Mouse (Mus musculus) heart, postnatal 0 days (tissue): ENCODE data around the gene Pex5. TPM values are rescaled to one million over a fixed set of nuclear protein-coding genes. Genes with fewer than 3 reads are reported as not detected.

Experiments used
- ATAC-seq: fragments of 200-750 bp; cut with Nextera tagmentation; 2 replicates; pipeline ENCODE4 v1.8.0; 2017; ENCODE audit warnings: low read depth, moderate number of reproducible peaks, moderate library complexity; ENCODE audit not compliant: insufficient read depth
- DNase-seq: peaks from one replicate; pipeline ENCODE4 v3.0.0-alpha.2; 2016; ENCODE audit warnings: low spot score
- H3K27ac ChIP-seq: fragments of 300-500 bp; sonication (generic); 2 replicates; pipeline ENCODE4 v1.5.1; 2014; ENCODE audit warnings: low read depth, mild to moderate bottlenecking
- H3K27me3 ChIP-seq: fragments of 300-500 bp; sonication (generic); 2 replicates; pipeline ENCODE4 v1.6.1; 2014; ENCODE audit warnings: low read length, mixed read lengths; ENCODE audit not compliant: control insufficient read depth, insufficient read depth
- H3K36me3 ChIP-seq: fragments of 300-500 bp; sonication (generic); replicated peaks from 2 replicates; pipeline ENCODE4 v1.6.1; 2014; ENCODE audit warnings: low read length, mixed read lengths; ENCODE audit not compliant: control insufficient read depth, insufficient read depth
- H3K4me1 ChIP-seq: fragments of 300-500 bp; sonication (generic); 2 replicates; pipeline ENCODE4 v1.6.1; 2014; ENCODE audit warnings: antibody characterized with exemption; ENCODE audit not compliant: control insufficient read depth, insufficient read depth
- H3K4me2 ChIP-seq: fragments of 300-500 bp; sonication (generic); 2 replicates; pipeline ENCODE4 v1.6.1; 2014; ENCODE audit warnings: low read depth, mild to moderate bottlenecking, low read length, moderate library complexity
- H3K4me3 ChIP-seq: fragments of 300-500 bp; sonication (generic); 2 replicates; pipeline ENCODE4 v1.5.1; 2014; ENCODE audit warnings: low read depth, low read length
- H3K9ac ChIP-seq: fragments of 300-500 bp; sonication (generic); replicated peaks from 2 replicates; pipeline ENCODE4 v1.6.1; 2014; ENCODE audit warnings: low read depth, low read length, mixed read lengths
- H3K9me3 ChIP-seq: fragments of 300-500 bp; sonication (generic); replicated peaks from 2 replicates; pipeline ENCODE4 v1.6.1; 2016; ENCODE audit warnings: low read length; ENCODE audit not compliant: control insufficient read depth
- CTCF ChIP-seq: IDR thresholded peaks from 2 replicates; pipeline ENCODE4 v1.5.1; 2016; ENCODE audit warnings: antibody characterized with exemption, control low read depth, low read depth
- EP300 ChIP-seq: IDR thresholded peaks from 2 replicates; pipeline ENCODE4 v1.6.1; 2016; ENCODE audit warnings: antibody characterized with exemption, low read depth
- WGBS: fragments of 180-500 bp; shearing (Covaris S2); extraction: QIAGEN DNeasy Blood & Tissue Kit; methylation state at CpG from one replicate; pipeline ENCODE4 v1.1.7; 2014; 5-methylcytosine and 5-hydroxymethylcytosine counted together
- polyA plus RNA-seq: library from polyadenylated mRNA; unstranded; fragments of >200 nt; fragmentation: Nextera tagmentation; extraction: Ambion mirVana; gene quantifications from 2 replicates; pipeline ENCODE4 v1.2.1, GENCODE M21; 2015
- total RNA-seq: library from RNA; depleted of rRNA; stranded (reverse); fragments of >200 nt; gene quantifications from 2 replicates; pipeline ENCODE4 v1.2.3, GENCODE M21; 2014; ENCODE audit warnings: low replicate concordance

The Pex5 gene
- total and polyA plus RNA-seq, 2 experiments from 2014 or later = 20.8 to 47.7 TPM

- Histone ChIP-seq H3K4me3 (no peak overlapping the region), H3K27me3 (peaks cover 39% of the 10 kb centered on the region), H3K4me1 (no peaks in the 10 kb centered on the region), H3K4me2 (no peak overlapping the region), H3K9me3 (no peaks in the 10 kb centered on the region), H3K9ac (no peak overlapping the region), H3K36me3 (no peaks in the 10 kb centered on the region), H3K27ac (no peak overlapping the region)
- TF ChIP-seq CTCF = no peak
- TF ChIP-seq EP300 = no peak
- 79% methylated on average over 8 of the region's 8 CpGs for WGBS
- DNase-seq (no peak), ATAC-seq (no peak)
Measured at GRCm38 (mm10) chr6:124433688-124434324, 18.9 kb upstream of the Pex5 start.

GRCm38 (mm10) chr6:124430784-124431495, 16.1 kb upstream of the Pex5 start:
- 54% methylated on average over 8 of the region's 8 CpGs for WGBS
- Histone ChIP-seq H3K27ac (no peak overlapping the region), H3K4me2 (no peak overlapping the region)

GRCm38 (mm10) chr6:124430379-124430778, 15.5 kb upstream of the Pex5 start:
- Histone ChIP-seq H3K27ac (no peak overlapping the region), H3K36me3 (no peaks in the 10 kb centered on the region), H3K4me3 (no peak overlapping the region), H3K4me2 (no peak overlapping the region), H3K9me3 (no peaks in the 10 kb centered on the region), H3K9ac (no peak overlapping the region), H3K4me1 (peaks cover 16% of the 10 kb centered on the region), H3K27me3 (peaks cover 43% of the 10 kb centered on the region)
- no peak for TF ChIP-seq EP300
- no peak for TF ChIP-seq CTCF
- WGBS = 77% methylated on average over 3 of the region's 3 CpGs
- DNase-seq (no peak), ATAC-seq (no peak)

More at GRCm38 (mm10) chr6:124430784-124431495, 16.1 kb upstream of the Pex5 start:
- no peak overlapping the region for H3K9ac ChIP-seq
- no peaks in the 10 kb centered on the region for H3K9me3 ChIP-seq
- no peak for TF ChIP-seq EP300
- no peak for TF ChIP-seq CTCF
- ATAC-seq (no peak), DNase-seq (no peak)
- peaks cover 16% of the 10 kb centered on the region for H3K4me1 ChIP-seq
- peaks cover 43% of the 10 kb centered on the region for H3K27me3 ChIP-seq
- no peaks in the 10 kb centered on the region for H3K36me3 ChIP-seq
- H3K4me3 ChIP-seq = no peak overlapping the region

- Histone ChIP-seq H3K27ac (no peak overlapping the region), H3K9ac (no peak overlapping the region), H3K4me3 (no peak overlapping the region), H3K27me3 (peaks cover 38% of the 10 kb centered on the region), H3K4me2 (no peak overlapping the region), H3K36me3 (no peaks in the 10 kb centered on the region), H3K4me1 (peaks cover 16% of the 10 kb centered on the region), H3K9me3 (no peaks in the 10 kb centered on the region)
- ATAC-seq = no peak
- no peak for DNase-seq
- WGBS = 53% methylated on average over 6 of the region's 6 CpGs
- TF ChIP-seq EP300 = no peak
- TF ChIP-seq CTCF = no peak
Measured at GRCm38 (mm10) chr6:124427791-124428576, 13.1 kb upstream of the Pex5 start.

- Histone ChIP-seq H3K9me3 (no peaks in the 10 kb centered on the region), H3K9ac (no peak overlapping the region), H3K4me2 (no peak overlapping the region), H3K27ac (no peak overlapping the region), H3K36me3 (no peaks in the 10 kb centered on the region), H3K27me3 (peaks cover 31% of the 10 kb centered on the region), H3K4me1 (peaks cover 16% of the 10 kb centered on the region), H3K4me3 (no peak overlapping the region)
- TF ChIP-seq CTCF (no peak), EP300 (no peak)
- DNase-seq (no peak), ATAC-seq (no peak)
- 42% methylated on average over 7 of the region's 7 CpGs for WGBS
Measured at GRCm38 (mm10) chr6:124427289-124427688, 12.4 kb upstream of the Pex5 start.
